Mouse (Mus musculus) heart, adult 2 months (tissue): Measurements from ENCODE around the gene Dkkl1.

Experiments
- CTCF ChIP-seq: fragments of 200-600 bp; IDR thresholded peaks from 2 replicates; pipeline ENCODE4 v1.8.1; 2022; ENCODE audit warnings: antibody characterized with exemption, mild to moderate bottlenecking, moderate library complexity
- EP300 ChIP-seq: fragments of 200-500 bp; IDR thresholded peaks from 2 replicates; pipeline ENCODE4 v1.6.1; 2011; ENCODE audit warnings: low read depth, low read length, control low read depth; ENCODE audit not compliant: insufficient read depth

DNA sequence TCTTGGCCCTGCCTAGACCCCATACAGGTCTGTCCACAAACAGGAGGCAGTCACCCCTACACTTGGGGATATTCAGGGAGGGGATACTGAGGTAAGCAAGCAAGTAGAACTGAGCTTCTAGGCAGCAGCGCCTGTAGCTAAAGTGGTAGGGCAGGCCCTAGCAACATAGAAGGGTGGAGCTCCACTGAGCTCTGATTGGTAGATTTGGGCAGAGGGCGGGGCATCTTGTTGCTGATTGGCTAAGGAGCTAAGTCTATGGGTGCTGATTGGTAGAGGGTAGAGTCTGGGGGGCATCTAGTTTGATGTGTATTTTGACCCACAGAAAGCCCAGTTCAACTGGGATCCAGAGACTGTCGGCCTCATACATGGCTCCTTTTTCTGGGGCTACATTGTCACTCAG, 42.5 kb downstream of the Dkkl1 start:
- TF ChIP-seq EP300 (no peak), CTCF (no peak)
